Mouse (Mus musculus): Measurements from ENCODE around the gene Sarnp.

The Sarnp gene

GRCm38 (mm10) chr10:128891296-128892094 is 74.4 kb downstream of the Sarnp start, which contains the start of gene Gdf11:
Gene Gdf11 (minus strand): TSS chr10:128891718.
- DNase-seq (ENCODE audit: low spot score in 2 of 2) = peak in 1 of 2 experiments; percentile 51

- no peak for DNase-seq (ENCODE audit: low spot score in 2 of 2)
Observed at GRCm38 (mm10) chr10:128892246-128892645, 75.1 kb downstream of the Sarnp start.

GRCm38 (mm10) chr10:128895437-128895836 is 78.3 kb downstream of the Sarnp start:
- DNase-seq (ENCODE audit: low spot score in 2 of 2) = peak; percentile 54 to 74

GRCm38 (mm10) chr10:128895952-128896693 is 79.0 kb downstream of the Sarnp start:
- DNase-seq (ENCODE audit: low spot score in 2 of 2) = no peak

DNA sequence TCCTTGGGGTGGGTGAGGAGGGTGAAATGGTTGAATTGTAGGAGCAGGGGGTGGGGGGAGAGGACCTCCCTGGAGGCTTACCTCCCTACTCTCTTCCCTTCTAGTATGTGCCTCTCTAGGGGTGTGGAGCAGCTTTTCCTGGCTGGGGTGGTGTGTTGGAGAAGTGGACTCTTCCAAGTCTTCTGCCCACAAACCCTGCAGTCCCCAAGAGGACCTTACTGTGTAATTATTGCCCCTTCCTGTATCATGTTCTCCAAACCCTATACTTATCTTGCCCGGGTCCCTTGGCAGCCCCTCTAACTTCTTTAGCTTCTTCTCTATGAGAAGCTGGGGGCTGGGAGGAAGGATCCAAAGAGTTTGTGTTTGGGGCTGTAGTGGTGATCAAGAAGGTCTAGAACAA is 79.7 kb downstream of the Sarnp start:
- no peak for DNase-seq (ENCODE audit: low spot score in 2 of 2)

DNA sequence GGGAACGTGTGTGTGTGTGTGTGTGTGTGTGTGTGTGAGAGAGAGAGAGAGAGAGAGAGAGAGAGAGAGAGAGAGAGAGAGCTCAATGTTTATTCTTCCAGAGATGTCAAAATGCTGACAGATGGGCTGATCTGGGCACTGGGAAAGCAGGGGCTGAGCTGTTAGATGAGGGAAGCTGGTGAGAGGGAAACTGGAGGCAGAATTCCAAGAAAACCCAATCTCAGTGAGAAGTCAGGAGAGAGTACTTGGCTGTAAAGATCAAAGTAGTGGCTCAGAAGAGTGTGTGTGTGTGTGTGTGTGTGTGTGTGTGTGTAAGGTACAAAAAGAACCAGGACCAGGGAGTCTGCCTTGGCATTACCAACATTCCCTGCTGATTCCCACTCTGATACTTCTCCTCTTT is 80.4 kb downstream of the Sarnp start:
- DNase-seq (ENCODE audit: low spot score in 2 of 2) = no peak

GRCm38 (mm10) chr10:128899759-128900490 is 82.8 kb downstream of the Sarnp start:
- DNase-seq (ENCODE audit: low spot score in 2 of 2) = no peak

- no peak for DNase-seq (ENCODE audit: low spot score in 2 of 2)
Observed at GRCm38 (mm10) chr10:128900698-128901097, 83.6 kb downstream of the Sarnp start, which contains the start of gene Cd63. Gene Cd63 (plus strand): TSS chr10:128900989.

- no peak for DNase-seq (ENCODE audit: low spot score in 2 of 2)
Observed at GRCm38 (mm10) chr10:128901409-128901808, 84.3 kb downstream of the Sarnp start.

DNA sequence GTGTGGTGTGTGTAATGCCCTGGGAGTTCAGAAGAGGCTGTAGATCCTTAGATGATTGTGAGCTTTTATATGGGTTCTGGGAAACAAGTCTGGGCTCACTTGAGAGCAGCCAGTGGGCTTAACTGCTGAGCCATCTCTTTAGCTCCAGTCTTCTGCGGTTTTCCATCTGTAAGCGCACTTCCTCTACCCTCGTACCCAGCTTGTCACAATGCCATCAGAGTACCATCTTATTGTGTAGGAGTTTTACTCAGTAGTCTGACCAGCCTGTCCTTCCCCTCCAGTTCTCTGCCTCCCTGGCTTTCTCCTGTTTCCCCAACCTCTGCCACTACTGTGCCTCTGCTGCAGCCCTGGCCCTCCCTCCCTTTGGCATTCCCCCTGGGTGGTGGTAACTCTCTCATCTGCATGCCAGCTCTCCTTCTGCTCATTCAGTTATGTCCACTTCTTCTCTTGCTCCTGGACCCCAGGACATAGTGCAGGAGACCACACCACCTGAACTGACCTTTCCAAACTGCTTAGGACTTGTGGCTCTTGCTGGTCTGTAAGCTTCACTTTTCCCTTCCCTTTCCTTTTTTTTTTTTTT is 85.4 kb downstream of the Sarnp start:
- no peak for DNase-seq (ENCODE audit: low spot score in 2 of 2)

GRCm38 (mm10) chr10:128904812-128905211 is 87.7 kb downstream of the Sarnp start:
- no peak for DNase-seq (ENCODE audit: low spot score in 2 of 2)

DNA sequence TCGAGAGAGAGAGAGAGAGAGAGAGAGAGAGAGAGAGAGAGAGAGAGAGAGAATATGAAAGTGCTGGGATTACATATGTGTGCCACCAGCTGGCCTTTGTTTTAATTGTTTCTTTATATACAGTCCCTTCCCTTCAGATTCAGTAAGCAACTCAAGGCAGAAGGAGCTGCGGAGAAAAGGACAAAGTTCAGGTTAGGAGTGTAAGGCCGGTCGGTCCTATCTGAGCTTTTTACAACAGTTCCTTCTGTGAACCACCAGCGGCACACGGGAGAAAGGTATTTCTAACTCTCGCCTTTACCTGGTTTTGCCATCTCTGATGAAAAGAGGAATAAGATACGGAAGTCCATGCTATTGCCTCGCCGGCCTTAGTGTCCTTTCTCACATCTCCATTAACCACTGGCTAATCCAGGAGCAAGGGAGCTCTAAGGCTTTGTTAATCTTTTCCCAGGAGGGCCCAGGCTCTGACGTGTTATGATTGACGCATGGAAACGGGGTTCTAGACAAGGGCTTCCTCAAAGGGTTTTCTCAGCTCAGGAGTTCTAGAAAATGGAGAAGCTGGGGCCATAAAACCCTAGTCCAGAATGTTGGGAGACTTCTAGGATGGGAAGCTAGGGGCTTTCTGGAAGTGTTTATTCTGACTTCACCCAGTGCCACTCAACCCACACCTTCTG is 91.8 kb downstream of the Sarnp start:
- no peak for DNase-seq (ENCODE audit: low spot score in 2 of 2)

DNA sequence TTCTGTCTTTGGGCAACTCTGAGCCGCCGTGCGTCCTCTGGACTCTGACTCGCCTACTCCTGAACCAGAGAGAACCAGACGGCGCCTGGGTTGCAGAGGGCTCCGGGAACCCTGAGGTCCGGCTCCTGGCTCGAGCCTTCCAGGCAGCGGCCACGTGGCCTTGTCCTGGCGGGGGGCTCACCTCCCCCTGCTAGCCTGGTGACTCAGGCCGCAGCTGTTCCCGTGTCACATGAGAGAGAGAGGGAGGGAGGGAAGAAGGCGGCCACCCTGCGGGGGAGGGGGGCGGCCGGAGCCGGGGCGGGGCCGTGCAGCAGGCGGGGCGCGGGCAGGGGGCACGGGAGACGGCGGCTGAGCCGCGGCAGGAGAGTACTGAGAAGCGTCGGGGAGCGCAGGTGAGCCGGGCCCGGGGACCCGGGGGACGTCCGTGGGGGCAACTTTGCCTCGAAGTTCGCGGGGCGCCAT is 92.5 kb downstream of the Sarnp start:
- DNase-seq (ENCODE audit: low spot score in 2 of 2) = peak in 1 of 2 experiments; percentile 35

DNA sequence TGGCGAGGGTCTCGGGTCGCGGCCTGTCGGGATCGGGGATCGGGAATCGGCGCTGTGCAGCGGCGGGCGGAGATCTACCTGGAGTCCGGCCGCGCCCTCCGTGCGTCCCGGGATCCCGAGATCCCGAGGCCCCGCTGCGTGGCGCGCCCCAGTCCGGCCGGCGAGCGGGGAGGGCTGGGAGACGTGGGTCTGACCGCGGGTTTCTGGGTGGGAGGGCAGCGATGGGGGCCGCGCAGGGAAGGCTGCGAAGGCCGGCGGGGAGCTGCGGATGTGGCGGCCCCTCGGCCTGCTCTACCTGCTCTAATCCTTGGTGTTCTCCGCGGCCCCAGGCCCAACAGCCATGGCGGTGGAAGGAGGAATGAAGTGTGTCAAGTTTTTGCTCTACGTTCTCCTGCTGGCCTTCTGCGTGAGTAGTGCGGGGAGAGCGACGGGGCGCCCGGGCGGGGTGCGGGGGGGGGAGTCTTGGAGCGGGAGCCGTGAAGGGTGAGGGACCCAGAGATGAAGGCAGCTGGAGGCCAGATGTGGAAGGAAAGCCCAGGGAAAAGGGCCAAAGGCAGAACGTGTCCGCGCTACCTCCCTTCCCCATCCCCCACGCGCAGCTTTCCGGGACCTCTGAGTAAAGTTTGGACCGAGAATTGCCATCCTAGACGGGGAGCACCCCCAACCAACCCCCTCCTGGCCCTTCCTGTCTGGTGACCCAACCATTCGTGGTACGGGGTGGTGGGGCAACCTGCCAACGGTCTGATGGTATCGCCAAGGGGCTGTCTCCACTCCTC is 93.1 kb downstream of the Sarnp start:
- DNase-seq (ENCODE audit: low spot score in 2 of 2) = peak in 1 of 2 experiments; percentile 36

- DNase-seq (ENCODE audit: low spot score in 2 of 2) = no peak
Observed at GRCm38 (mm10) chr10:128911430-128911829, 94.3 kb downstream of the Sarnp start.

DNA sequence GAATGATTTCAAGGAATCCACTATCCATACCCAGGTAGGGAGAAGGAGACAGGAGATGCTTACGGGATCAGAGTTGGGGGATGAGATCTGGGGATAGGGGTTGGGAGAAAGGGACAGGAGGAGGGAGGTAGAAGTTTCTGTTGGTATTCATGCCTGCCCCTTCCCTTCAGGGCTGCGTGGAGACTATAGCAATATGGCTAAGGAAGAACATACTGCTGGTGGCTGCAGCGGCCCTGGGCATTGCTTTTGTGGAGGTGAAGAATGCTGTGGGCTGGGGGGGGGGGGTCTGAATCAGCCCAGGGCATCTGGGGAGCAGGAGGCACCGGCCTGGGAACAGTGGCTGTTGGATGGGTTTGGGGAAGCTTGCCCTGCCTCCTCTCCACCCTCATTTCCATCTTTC is 95.1 kb downstream of the Sarnp start:
- DNase-seq (ENCODE audit: low spot score in 2 of 2) = no peak

DNA sequence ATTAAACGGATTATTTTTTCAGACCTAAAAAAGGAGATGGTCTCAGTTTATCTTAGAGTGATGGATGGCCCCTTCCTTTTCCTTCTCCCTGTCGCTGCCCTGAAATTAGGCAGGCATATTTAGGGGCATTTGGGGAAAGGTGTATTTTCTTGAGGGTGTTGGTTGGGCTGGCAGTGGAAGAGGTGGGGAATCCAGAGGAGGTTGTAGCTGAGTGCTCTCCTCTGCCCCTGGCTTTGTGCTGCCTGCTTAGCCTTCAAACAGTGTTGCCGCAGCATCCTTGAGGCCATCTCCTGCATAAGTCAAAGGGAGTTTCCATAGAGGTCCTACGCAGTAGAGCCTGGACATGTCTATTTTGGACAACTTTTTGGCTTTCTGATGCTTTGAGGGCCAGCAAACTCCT is 95.7 kb downstream of the Sarnp start:
- no peak for DNase-seq (ENCODE audit: low spot score in 2 of 2)

DNA sequence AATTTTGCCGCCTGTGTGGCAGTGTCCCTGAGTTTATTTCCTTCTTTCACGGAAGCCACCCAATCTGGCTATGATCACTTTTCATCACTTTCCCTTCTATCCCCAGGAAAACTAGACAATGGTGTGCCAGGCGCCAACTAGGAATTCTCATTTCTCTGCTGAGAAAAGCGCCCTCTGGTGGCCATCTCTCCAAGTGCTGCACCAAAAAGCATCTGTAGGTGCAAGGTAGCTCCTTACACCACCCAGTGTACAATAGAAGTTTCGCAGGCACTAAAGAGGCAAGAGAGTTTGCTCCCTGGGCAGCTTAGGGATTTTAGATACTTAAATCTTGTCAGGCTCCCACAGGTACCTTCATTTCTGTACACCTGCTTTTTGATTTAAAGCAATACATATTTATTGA is 96.1 kb downstream of the Sarnp start:
- DNase-seq (ENCODE audit: low spot score in 2 of 2) = peak; percentile 70 to 87

DNA sequence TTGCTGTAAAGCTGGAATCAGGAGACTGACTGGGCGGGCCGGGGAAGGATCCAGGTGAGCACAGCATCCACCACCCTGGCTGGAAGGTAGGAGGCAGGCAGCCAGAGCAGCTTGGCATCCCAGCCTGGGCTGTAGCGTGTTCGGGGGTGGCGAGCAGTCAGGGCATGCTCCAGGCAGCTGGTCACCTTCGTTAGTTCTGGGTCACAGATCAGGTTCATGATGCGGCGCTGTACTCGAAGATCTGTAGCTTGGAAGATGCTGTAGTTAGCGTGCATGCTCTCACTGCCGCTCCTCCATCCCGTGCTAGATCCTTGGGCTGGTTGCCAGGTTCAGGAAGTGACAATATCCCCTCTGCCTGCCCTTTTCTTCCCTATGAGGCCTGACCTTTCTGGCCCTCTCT is 96.6 kb downstream of the Sarnp start:
- no peak for DNase-seq (ENCODE audit: low spot score in 2 of 2)

DNA sequence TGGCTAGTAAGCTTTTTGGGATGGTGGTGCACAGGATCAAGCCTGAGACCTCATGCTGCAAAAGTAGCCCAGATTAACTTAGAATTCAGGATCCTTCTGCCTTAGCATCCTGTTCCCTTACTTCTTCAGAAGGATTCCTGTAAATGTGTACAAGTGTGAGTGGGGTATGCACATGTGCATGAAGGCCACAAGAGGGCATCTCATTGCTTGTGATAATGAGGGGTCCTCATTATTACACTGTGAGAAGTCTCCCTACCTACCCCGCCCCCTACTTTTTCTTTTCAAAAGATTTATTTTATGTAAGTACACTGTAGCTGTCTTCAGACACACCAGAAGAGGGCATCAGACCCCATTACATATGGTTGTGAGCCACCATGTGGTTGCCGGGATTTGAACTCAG is 98.4 kb downstream of the Sarnp start:
- no peak for DNase-seq (ENCODE audit: low spot score in 2 of 2)

All from spleen, postnatal 10 days (tissue).